Mouse (Mus musculus): Measurements from ENCODE around the gene Cers5. TPM values are rescaled to one million over a fixed set of nuclear protein-coding genes. Genes with fewer than 3 reads are reported as not detected.
"Not testable (repeated sequence)": the region's sequence is repeated elsewhere in the genome, so short reads cannot be mapped to it uniquely, and the experiment has no call there.

Gene Cers5
- polyA plus RNA-seq, 1 experiment = 16.6 TPM

DNA sequence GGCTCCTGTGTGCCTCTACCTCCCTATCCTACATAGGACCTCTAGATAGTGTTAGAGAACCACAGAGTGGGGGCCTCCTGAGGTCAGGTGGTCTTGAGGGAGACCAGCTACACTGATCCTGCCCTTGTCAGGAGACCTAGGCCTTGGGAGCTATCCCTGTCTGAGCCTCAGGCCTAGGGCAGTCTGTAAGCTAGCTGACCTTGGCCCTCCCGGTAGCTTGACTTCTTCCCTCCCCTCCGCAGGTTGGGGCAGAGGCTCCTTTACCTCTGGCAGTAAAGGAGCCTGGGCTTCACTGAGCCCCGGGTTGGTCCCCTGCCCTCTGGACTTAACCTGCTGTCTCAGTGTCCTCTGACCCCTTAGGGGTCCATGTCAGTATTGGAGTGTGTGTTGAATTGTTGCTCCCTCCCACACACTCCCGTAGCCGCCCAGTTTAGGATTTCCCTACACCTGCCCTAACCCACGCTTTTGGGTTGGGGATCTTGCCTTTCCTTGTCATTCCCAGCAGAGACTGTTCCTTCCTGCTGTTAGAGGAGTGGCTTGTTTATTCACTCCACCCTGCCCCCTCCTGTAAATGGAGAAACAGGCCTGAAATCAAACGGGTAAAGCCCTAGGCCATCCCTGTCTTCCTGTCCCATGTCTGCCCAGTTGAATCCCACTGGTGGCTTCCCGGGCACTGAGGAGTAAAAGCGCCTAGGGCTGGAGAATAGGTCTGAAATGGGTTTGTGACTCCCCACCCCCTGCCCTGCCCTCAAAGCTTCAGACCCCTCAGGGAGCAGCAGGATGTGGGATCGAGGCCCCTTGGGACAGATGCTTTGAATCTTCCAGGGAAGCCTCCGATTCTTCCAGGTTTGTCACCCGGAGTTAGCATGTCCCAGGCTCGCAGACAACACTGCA lies 59.8 kb downstream of the Cers5 start:
- peaks cover 2% of the 10 kb centered on the region; the same call in 1 of the 2 replicates for H3K4me1 ChIP-seq (ENCODE audit: control insufficient read depth, insufficient read depth, insufficient read length, low read length)
- no peak overlapping the region for H3K4me3 ChIP-seq (ENCODE audit: insufficient read depth, low read depth, low read length)
- peak overlapping the region; percentile 93 for H3K27ac ChIP-seq (replicated peaks; ENCODE audit: low read depth, low read length)

DNA sequence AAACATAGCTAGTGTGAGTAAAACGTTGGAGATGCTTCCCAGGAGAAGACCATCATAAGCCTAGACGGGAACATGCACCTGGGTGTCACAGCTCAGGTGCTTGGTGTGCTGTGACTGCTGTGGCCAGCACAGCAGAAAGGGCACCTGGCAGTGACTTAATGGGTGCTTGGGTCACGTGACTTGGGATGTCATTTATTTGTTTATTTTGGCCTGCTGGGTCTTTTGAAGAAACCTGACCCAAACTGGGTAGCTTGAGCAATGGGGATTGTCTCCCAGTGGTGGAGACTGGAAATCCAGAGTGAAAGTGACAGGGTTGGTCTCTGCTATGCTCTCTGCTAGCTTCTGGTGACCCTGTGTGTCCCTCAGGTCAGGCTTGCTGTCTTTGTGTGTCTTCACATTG lies 61.2 kb downstream of the Cers5 start:
- Histone ChIP-seq H3K27ac (replicated peaks; ENCODE audit: low read depth, low read length) (no peak overlapping the region), H3K4me1 (ENCODE audit: control insufficient read depth, insufficient read depth, insufficient read length, low read length) (peaks cover 2% of the 10 kb centered on the region; the same call in 1 of the 2 replicates)

DNA sequence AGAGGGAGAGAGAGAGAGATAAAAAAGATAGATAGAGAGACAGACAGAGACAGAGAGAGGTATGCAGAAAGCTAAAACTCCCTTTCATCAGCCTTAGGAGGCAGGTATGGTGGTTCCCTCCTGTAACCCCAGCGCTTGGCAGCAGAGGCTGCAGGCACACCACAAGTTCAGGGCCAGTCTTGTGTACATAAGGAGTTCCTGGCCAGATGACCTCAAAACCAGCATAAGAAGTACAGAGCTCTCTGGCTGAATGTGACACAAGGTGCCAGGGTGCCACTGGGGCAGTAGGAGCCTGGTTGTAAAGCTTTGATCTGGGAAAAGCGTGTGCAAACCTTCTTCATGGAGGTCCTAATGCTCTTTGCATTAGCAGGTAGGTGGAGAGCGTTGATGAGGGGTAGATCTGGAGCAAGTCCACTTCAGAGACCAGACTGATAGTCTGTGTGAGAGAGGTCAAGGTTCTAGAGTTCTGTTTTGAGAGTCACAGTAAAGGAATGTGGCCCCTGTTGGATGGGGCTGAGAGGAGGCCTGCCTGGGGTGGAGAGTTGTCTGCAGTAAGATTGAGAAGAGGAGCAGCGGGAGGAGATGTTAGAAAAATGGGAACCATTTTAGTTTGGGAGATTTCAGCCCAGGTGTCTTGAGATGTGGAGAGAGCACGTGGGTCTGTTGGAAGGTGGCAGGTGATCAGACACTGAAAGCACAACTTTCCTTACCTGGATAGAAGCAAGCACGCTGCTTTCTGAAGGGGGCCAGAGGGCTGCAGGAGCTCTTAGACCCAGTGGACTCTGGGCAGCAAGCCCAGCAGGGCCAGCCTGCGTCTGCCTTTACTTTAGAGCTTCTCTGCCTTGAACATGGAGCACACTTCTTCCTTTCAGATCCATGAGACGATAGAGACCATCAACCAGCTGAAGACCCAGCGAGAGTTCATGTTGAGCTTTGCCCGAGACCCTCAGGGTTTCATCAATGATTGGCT lies 62.2 kb downstream of the Cers5 start:
- H3K4me3 ChIP-seq (ENCODE audit: insufficient read depth, low read depth, low read length) = no peak overlapping the region
- H3K27ac ChIP-seq (replicated peaks; ENCODE audit: low read depth, low read length) = no peak overlapping the region
- peaks cover 2% of the 10 kb centered on the region; the same call in 1 of the 2 replicates for H3K4me1 ChIP-seq (ENCODE audit: control insufficient read depth, insufficient read depth, insufficient read length, low read length)

More for the DNA sequence above, 61.2 kb downstream of the Cers5 start:
- H3K4me3 ChIP-seq (ENCODE audit: insufficient read depth, low read depth, low read length) = no peak overlapping the region

DNA sequence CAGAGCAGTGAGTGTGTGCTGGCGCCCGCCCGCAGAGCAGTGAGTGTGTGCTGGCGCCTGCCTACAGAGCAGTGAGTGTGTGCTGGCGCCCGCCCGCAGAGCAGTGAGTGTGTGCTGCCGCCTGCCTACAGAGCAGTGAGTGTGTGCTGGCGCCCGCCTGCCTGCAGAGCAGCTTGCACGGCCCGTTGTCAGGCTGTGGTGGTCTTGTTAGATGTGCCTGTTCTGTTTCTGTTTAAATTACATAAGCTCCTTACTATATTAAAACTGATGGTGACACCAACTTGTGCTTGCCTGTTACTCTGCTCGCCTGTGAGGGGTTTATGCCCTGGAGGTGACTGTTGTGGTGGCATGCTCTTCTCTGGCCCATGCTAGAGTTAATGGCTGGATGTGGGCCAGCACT lies 64.5 kb downstream of the Cers5 start:
- Histone ChIP-seq H3K27ac (replicated peaks; ENCODE audit: low read depth, low read length) (no peak overlapping the region), H3K4me3 (ENCODE audit: insufficient read depth, low read depth, low read length) (no peak overlapping the region)

DNA sequence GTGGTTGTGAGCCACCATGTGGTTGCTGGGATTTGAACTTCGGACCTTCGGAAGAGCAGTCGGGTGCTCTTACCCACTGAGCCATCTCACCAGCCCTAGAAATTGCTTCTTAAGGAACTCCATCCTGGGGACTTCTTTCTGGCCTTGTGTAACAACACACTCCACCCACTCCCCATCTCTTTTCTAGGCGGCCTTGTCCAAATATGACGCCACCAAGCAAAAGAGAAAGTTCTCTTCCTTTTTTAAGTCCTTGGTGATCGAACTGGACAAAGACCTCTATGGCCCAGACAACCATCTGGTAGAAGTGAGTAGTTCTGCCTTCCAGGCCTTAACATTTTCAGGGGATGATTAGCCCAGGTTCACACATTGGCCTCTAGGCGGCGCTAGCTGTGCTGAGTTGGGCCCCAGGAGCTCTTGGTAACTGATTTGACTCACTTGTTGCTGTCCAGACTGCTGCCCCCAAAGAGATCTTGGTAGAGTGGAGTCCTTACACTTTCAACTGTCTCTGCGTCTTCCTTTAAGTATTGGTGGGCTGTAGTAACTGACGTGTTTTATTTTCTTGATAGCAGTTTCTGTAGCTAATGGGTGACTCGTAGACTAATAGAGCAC lies 67.1 kb downstream of the Cers5 start, which contains the start of gene Gm17349:
Gene Gm17349, minus strand, starts transcription at position 51 of the 609 bp plus-strand sequence.
- Histone ChIP-seq H3K4me3 (ENCODE audit: insufficient read depth, low read depth, low read length) (peak within 1 kb of the TSS; percentile 14), H3K27ac (replicated peaks; ENCODE audit: low read depth, low read length) (peak within 1 kb of the TSS; percentile 28; the same call in 1 of the 2 replicates), H3K4me1 (ENCODE audit: control insufficient read depth, insufficient read depth, insufficient read length, low read length) (peaks cover 11% of the 10 kb centered on the region; the same call in 1 of the 2 replicates)

More for the DNA sequence above, 64.5 kb downstream of the Cers5 start:
- peaks cover 10% of the 10 kb centered on the region; the same call in 1 of the 2 replicates for H3K4me1 ChIP-seq (ENCODE audit: control insufficient read depth, insufficient read depth, insufficient read length, low read length)

DNA sequence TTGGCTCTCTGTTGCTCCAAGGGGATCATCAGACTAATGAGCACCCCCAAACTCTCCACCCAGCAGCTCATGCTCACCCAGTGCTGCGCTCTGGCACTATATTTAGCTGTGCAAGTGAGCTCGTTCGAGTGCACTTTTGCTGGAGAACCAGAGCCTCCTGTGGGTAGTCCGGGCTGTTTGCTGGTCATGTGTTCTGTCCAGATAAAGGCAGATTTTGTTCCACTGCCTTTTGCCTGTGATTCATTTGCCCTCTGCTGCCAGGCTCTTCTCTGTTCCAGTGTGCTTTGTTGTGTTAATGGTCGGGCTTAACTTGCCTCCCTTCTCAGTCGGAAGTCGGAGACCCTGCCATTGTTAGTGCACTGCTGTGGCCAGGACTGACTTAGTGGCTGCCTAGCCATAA lies 67.8 kb downstream of the Cers5 start:
- H3K4me3 ChIP-seq (ENCODE audit: insufficient read depth, low read depth, low read length) = no peak overlapping the region
- H3K27ac ChIP-seq (replicated peaks; ENCODE audit: low read depth, low read length) = peak overlapping the region; percentile 28; the same call in 1 of the 2 replicates
- peaks cover 11% of the 10 kb centered on the region; the same call in 1 of the 2 replicates for H3K4me1 ChIP-seq (ENCODE audit: control insufficient read depth, insufficient read depth, insufficient read length, low read length)

DNA sequence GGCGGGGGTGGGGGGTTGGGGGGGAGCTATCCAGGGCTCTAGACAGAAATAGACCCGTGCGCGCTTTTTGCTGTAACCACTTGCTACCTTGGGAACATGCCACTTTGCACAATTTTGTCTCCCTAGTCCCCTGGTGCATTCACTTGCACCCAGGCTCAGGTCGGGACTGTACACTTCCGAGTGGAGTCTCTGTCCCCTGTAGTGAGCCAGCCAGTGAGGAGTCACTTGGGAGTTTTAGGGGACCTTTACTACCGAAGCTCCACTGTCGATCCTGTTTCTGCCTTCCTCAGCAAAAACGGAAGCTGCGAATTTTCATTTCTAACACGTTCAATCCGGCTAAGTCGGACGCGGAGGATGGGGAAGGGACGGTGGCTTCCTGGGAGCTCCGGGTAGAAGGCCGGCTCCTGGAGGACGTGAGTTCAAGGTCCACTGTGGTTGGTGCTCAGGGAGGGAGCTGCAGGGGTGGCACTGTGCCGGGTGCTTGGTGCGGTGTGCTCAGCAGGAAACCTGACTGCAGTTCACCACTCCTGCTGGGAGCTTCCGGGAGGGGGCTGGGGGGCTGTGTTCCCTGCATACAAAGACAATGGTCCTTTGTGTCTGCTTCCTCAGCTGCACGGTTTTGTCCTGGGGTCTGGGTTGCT lies 68.5 kb downstream of the Cers5 start:
- H3K27ac ChIP-seq (replicated peaks; ENCODE audit: low read depth, low read length) = peak overlapping the region; percentile 28; the same call in 1 of the 2 replicates
- H3K4me3 ChIP-seq (ENCODE audit: insufficient read depth, low read depth, low read length) = peak overlapping the region; percentile 14
- H3K4me1 ChIP-seq (ENCODE audit: control insufficient read depth, insufficient read depth, insufficient read length, low read length) = peaks cover 11% of the 10 kb centered on the region; the same call in 1 of the 2 replicates

DNA sequence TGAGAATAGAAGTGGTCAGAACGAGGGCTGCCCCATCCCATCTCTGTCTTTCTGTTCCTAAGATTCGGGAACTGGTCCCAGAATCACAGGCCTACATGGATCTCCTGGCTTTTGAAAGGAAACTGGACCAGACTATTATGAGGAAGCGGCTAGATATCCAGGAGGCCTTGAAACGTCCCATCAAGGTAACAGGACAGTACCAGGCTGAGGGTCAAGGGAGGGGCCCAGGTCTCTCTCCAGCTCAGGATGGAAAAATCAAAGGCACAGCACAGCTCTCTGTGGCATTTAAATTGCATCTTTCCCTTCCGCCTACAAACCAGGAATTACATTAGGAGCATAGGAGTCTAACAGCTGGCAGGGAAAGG lies 69.0 kb downstream of the Cers5 start:
- Histone ChIP-seq H3K4me1 (ENCODE audit: control insufficient read depth, insufficient read depth, insufficient read length, low read length) (peaks cover 11% of the 10 kb centered on the region; the same call in 1 of the 2 replicates), H3K27ac (replicated peaks; ENCODE audit: low read depth, low read length) (peak overlapping the region; percentile 2; the same call in 1 of the 2 replicates)

DNA sequence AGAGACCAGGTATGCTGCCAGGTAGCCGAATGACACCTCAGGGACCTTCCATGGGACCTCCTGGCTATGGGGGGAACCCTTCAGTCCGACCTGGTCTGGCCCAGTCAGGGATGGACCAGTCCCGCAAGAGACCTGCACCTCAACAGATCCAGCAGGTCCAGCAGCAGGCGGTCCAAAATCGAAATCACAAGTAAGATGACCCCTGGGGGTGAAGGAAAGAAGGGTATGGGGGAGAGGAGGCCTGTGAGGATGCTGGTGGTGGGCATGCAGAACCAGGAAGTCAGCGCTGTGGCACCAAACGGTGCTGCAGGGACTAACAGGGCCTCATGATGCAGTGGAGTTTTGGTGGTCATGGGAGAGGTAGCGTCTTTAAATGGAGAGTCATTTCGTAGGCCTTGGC lies 69.6 kb downstream of the Cers5 start:
- peak overlapping the region; percentile 14; the same call in 1 of the 2 replicates for H3K4me3 ChIP-seq (ENCODE audit: insufficient read depth, low read depth, low read length)
- H3K4me1 ChIP-seq (ENCODE audit: control insufficient read depth, insufficient read depth, insufficient read length, low read length) = peaks cover 11% of the 10 kb centered on the region; the same call in 1 of the 2 replicates
- H3K27ac ChIP-seq (replicated peaks; ENCODE audit: low read depth, low read length) = peak overlapping the region; percentile 2; the same call in 1 of the 2 replicates

More for the DNA sequence above, 69.0 kb downstream of the Cers5 start:
- no peak overlapping the region for H3K4me3 ChIP-seq (ENCODE audit: insufficient read depth, low read depth, low read length)

DNA sequence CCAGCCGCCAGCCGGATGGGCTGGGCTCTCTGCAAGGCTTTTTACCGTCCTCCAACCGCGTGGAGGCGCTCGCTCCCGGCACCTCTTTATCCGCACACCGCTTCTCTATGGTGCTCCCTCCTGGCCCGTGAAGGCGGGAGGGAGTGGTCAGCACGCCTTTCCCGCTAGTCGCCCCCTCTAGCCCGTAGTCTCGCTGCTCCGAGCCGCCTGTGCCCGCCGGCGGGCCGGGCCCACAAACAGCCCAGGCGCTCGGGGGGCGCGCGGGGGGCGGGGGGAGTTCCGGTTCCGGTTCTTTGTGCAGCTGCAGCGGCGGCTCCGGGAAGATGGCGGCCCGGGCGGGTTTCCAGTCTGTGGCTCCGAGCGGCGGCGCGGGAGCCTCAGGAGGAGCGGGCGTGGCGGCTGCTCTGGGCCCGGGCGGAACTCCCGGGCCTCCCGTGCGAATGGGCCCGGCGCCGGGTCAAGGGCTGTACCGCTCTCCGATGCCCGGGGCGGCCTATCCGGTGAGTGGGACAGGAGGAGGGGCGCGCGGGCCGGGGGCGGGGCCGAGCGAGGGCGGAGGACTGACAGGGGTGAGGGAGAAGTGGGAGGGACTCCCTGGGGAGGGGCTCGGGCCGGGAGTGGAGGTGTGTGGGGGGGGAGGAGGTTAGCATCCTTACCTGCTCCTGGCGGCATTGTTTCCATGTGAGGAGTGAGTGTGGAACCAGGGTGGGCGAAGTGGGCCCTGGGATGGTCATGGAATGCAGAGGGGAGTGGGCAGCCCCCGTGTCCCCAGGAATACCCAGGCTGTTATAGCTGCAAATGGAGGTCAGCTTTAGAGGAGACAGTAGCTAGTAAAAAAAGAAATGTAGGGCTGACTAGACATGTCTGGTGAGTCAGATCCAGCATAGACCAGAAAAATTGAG lies 70.4 kb downstream of the Cers5 start, which contains the start of gene Smarcd1:
Gene Smarcd1, plus strand, starts transcription at position 131 of the 902 bp plus-strand sequence.
- peaks cover 11% of the 10 kb centered on the region; the same call in 1 of the 2 replicates for H3K4me1 ChIP-seq (ENCODE audit: control insufficient read depth, insufficient read depth, insufficient read length, low read length)
- H3K4me3 ChIP-seq (ENCODE audit: insufficient read depth, low read depth, low read length) = peak within 1 kb of the TSS; percentile 78
- H3K27ac ChIP-seq (replicated peaks; ENCODE audit: low read depth, low read length) = peak within 1 kb of the TSS; percentile 67

DNA sequence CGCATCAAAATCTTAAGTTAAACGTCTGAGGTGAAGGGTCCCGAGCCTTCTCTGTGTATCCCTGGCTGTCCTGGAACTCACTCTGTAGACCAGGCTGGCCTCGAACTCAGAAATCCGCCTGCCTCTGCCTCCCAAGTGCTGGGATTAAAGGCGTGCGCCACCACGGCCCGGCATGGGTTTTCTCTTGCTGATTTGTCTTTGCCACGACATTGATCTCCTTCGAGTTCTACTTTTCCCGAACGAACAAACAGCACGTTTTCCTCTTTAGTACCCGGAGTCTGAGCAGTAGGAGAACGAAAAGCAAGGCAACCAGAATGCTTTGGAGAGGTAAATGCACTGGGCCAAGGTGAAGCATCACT lies 71.1 kb downstream of the Cers5 start:
- H3K4me1 ChIP-seq (ENCODE audit: control insufficient read depth, insufficient read depth, insufficient read length, low read length) = peaks cover 11% of the 10 kb centered on the region; the same call in 1 of the 2 replicates
- H3K4me3 ChIP-seq (ENCODE audit: insufficient read depth, low read depth, low read length) = peak overlapping the region; percentile 78
- not testable (repeated sequence) for H3K27ac ChIP-seq (replicated peaks; ENCODE audit: low read depth, low read length)

DNA sequence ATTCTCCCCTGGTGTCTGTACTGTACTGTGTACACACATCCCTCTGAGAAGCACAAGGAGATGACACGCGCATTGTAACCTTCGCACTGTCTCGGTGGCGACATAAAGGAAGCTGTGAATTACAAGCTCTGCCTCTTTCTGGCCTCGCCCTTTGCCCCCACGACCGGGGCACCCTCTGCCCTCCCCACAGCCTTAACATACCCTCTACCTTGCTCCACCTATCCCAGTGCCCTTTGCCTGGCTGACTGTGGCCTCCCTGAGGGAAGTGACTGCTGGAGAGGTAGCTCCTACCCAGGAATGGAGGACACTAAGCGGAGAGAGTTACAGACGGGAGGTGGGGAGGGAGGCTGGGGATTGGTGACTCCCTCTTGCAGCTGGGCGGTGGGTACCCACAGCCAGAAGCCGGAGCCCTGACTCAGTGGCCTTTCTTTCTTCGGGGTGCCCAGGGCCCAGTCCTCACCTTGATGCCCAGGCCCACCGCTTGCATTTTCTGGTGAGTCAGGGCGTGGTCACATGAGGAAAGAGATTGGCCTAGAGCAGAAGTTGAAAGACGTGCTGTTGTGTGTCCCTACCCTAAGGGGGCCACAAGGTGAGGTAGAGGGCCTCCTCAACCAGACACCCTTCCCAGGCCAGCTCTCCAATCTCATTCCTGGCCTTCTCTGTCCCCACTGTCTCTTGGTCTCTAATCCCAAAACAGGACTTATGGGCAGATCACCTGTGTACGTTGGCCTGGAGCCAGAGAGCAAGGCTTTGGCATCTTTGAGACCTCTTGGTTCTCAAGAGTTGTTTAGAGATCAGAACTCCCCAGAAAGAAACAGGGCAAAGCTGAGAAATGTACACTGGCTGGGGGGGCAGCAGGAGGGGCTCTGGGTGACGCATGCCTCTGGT lies 72.2 kb downstream of the Cers5 start:
- Histone ChIP-seq H3K4me1 (ENCODE audit: control insufficient read depth, insufficient read depth, insufficient read length, low read length) (peaks cover 11% of the 10 kb centered on the region; the same call in 1 of the 2 replicates), H3K27ac (replicated peaks; ENCODE audit: low read depth, low read length) (no peak overlapping the region), H3K4me3 (ENCODE audit: insufficient read depth, low read depth, low read length) (no peak overlapping the region)

All from brown adipose tissue, adult 24 weeks (tissue).